Mouse (Mus musculus) heart, postnatal 0 days (tissue): ENCODE measurements at regions not wholly inside any gene's neighbourhood (a gene's known extent, or its start where the extent isn't known, plus 50 kb on each side); places are given as distances from the start of the nearest gene placed in this dataset.

Source experiments
- CTCF ChIP-seq: IDR thresholded peaks from 2 replicates; pipeline ENCODE4 v1.5.1; 2016; ENCODE audit warnings: antibody characterized with exemption, control low read depth, low read depth
- EP300 ChIP-seq: IDR thresholded peaks from 2 replicates; pipeline ENCODE4 v1.6.1; 2016; ENCODE audit warnings: antibody characterized with exemption, low read depth

DNA sequence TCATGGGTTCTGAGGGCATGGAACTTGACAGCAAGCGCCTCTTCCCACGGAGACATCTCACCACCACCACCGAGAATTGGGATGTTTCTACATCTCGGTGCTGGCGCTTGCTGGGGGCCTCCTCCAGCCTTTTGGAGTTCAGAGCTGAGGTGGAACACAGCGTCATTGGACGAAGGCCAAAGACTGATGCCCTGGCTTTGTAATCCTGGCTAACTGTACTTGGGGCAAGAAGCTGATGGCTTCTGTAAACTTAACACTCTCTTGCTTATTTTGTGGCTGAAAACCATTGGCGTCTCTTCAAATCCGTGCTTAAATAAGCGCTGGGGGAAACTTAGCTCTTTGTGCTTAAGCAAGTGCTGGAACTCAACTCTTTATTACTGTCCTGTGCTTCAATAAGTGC, 57.8 kb upstream of the Smndc1 start:
- TF ChIP-seq EP300: no peak
- no peak for TF ChIP-seq CTCF
